Mouse (Mus musculus): Measurements from ENCODE around the gene Copz2. TPM values are rescaled to one million over a fixed set of nuclear protein-coding genes. Genes with fewer than 3 reads are reported as not detected.

Copz2 gene
- polyA plus RNA-seq, 1 experiment, result 23.9 TPM

DNA sequence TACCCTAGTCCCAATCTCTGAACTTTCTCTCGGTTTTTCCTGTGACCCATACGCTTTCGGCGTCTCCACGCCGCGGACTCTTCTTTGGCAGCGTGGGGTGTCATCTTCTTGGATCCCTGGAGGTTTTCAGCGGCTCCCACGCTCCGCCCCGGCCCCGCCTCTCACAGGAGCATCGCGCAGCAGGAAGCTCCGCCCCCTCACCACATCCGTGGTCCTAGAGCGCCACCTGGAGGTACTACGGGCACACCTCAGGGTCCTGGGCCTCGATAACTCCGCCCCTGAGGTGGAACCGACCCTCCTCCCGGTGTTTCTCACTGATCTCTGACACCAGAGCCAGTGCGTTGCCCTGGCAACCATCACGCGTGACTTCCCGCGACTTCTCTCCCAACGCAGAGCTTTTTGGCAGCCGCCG is 12.2 kb downstream of the Copz2 start:
- Histone ChIP-seq H3K36me3 (ENCODE audit: control insufficient read depth, insufficient read depth, low read length, poor library complexity, severe bottlenecking) (no peaks in the 10 kb centered on the region), H3K27ac (ENCODE audit: insufficient read depth, low read length) (no peak overlapping the region), H3K9ac (ENCODE audit: low read depth, poor library complexity, severe bottlenecking) (peak overlapping the region; percentile 31), H3K9me3 (replicated peaks; ENCODE audit: control insufficient read depth, insufficient read depth, low read length, poor library complexity, severe bottlenecking) (no peaks in the 10 kb centered on the region), H3K4me1 (ENCODE audit: control insufficient read depth, insufficient read depth, low read length) (no peaks in the 10 kb centered on the region), H3K27me3 (ENCODE audit: control insufficient read depth, insufficient read depth, low read length, poor library complexity, severe bottlenecking) (no peaks in the 10 kb centered on the region), H3K4me3 (ENCODE audit: low read depth, low read length) (peak overlapping the region; percentile 81)
- TF ChIP-seq POLR2A (IDR thresholded peaks at IDR 0.05; ENCODE audit: insufficient read depth, low read length) (no peak), EP300 (IDR thresholded peaks at IDR 0.05; ENCODE audit: insufficient read depth, low read depth, low read length) (0 out of 2 replicates have a peak, but pooled peaks have one; percentile 44), CTCF (IDR thresholded peaks at IDR 0.05; ENCODE audit: low read depth, low read length) (peak; percentile 95)

- H3K4me1 ChIP-seq (ENCODE audit: control insufficient read depth, insufficient read depth, low read length), result no peaks in the 10 kb centered on the region
- H3K9ac ChIP-seq (ENCODE audit: low read depth, poor library complexity, severe bottlenecking), result no peak overlapping the region
- H3K4me3 ChIP-seq (ENCODE audit: low read depth, low read length), result no peak overlapping the region
- no peaks in the 10 kb centered on the region for H3K27me3 ChIP-seq (ENCODE audit: control insufficient read depth, insufficient read depth, low read length, poor library complexity, severe bottlenecking)
- H3K9me3 ChIP-seq (replicated peaks; ENCODE audit: control insufficient read depth, insufficient read depth, low read length, poor library complexity, severe bottlenecking), result no peaks in the 10 kb centered on the region
- no peaks in the 10 kb centered on the region for H3K36me3 ChIP-seq (ENCODE audit: control insufficient read depth, insufficient read depth, low read length, poor library complexity, severe bottlenecking)
- TF ChIP-seq EP300 (IDR thresholded peaks at IDR 0.05; ENCODE audit: insufficient read depth, low read depth, low read length) (no peak), POLR2A (IDR thresholded peaks at IDR 0.05; ENCODE audit: insufficient read depth, low read length) (no peak), CTCF (IDR thresholded peaks at IDR 0.05; ENCODE audit: low read depth, low read length) (no peak)
- no peak overlapping the region for H3K27ac ChIP-seq (ENCODE audit: insufficient read depth, low read length)
Observed at GRCm38 (mm10) chr11:96862534-96862933, 12.9 kb downstream of the Copz2 start.

GRCm38 (mm10) chr11:96863206-96863995 is 13.7 kb downstream of the Copz2 start:
- H3K36me3 ChIP-seq (ENCODE audit: control insufficient read depth, insufficient read depth, low read length, poor library complexity, severe bottlenecking), result no peaks in the 10 kb centered on the region
- H3K27ac ChIP-seq (ENCODE audit: insufficient read depth, low read length), result no peak overlapping the region
- no peaks in the 10 kb centered on the region for H3K9me3 ChIP-seq (replicated peaks; ENCODE audit: control insufficient read depth, insufficient read depth, low read length, poor library complexity, severe bottlenecking)
- H3K9ac ChIP-seq (ENCODE audit: low read depth, poor library complexity, severe bottlenecking), result no peak overlapping the region
- no peak overlapping the region for H3K4me3 ChIP-seq (ENCODE audit: low read depth, low read length)
- H3K27me3 ChIP-seq (ENCODE audit: control insufficient read depth, insufficient read depth, low read length, poor library complexity, severe bottlenecking), result no peaks in the 10 kb centered on the region
- no peaks in the 10 kb centered on the region for H3K4me1 ChIP-seq (ENCODE audit: control insufficient read depth, insufficient read depth, low read length)
- TF ChIP-seq POLR2A (IDR thresholded peaks at IDR 0.05; ENCODE audit: insufficient read depth, low read length) (no peak), EP300 (IDR thresholded peaks at IDR 0.05; ENCODE audit: insufficient read depth, low read depth, low read length) (no peak), CTCF (IDR thresholded peaks at IDR 0.05; ENCODE audit: low read depth, low read length) (no peak)

DNA sequence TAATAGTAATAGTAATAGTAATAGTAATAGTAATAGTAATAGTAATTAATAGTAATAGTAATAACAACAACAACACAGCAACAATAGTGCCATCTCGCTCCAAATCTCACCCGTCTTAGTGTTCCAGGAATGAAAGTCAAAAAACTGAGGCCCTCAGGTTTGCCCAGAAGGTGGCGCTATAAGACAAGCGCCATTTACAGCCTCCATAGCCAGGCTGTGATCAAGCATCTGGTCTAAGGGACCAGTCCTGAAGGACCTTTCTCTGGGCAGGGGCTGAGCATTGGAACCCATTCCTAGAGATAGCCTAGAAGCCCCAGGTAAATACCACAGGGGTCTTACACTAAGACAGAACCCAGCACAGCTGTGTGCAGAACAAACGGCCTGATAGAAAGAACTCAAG is 17.5 kb downstream of the Copz2 start:
- no peaks in the 10 kb centered on the region for H3K36me3 ChIP-seq (ENCODE audit: control insufficient read depth, insufficient read depth, low read length, poor library complexity, severe bottlenecking)
- H3K27me3 ChIP-seq (ENCODE audit: control insufficient read depth, insufficient read depth, low read length, poor library complexity, severe bottlenecking), result no peaks in the 10 kb centered on the region
- H3K9ac ChIP-seq (ENCODE audit: low read depth, poor library complexity, severe bottlenecking), result peak overlapping the region; percentile 64
- H3K4me3 ChIP-seq (ENCODE audit: low read depth, low read length), result peak overlapping the region; percentile 37
- no peaks in the 10 kb centered on the region for H3K9me3 ChIP-seq (replicated peaks; ENCODE audit: control insufficient read depth, insufficient read depth, low read length, poor library complexity, severe bottlenecking)
- no peak overlapping the region for H3K27ac ChIP-seq (ENCODE audit: insufficient read depth, low read length)
- TF ChIP-seq POLR2A (IDR thresholded peaks at IDR 0.05; ENCODE audit: insufficient read depth, low read length) (no peak), CTCF (IDR thresholded peaks at IDR 0.05; ENCODE audit: low read depth, low read length) (peak; percentile 87)
- no peaks in the 10 kb centered on the region for H3K4me1 ChIP-seq (ENCODE audit: control insufficient read depth, insufficient read depth, low read length)

- H3K27me3 ChIP-seq (ENCODE audit: control insufficient read depth, insufficient read depth, low read length, poor library complexity, severe bottlenecking), result no peaks in the 10 kb centered on the region
- H3K36me3 ChIP-seq (ENCODE audit: control insufficient read depth, insufficient read depth, low read length, poor library complexity, severe bottlenecking), result no peaks in the 10 kb centered on the region
- peak overlapping the region; percentile 40; the same call in 1 of the 2 replicates for H3K27ac ChIP-seq (ENCODE audit: insufficient read depth, low read length)
- H3K4me3 ChIP-seq (ENCODE audit: low read depth, low read length), result peak overlapping the region; percentile 41
- no peaks in the 10 kb centered on the region for H3K9me3 ChIP-seq (replicated peaks; ENCODE audit: control insufficient read depth, insufficient read depth, low read length, poor library complexity, severe bottlenecking)
- TF ChIP-seq CTCF (IDR thresholded peaks at IDR 0.05; ENCODE audit: low read depth, low read length) (no peak), POLR2A (IDR thresholded peaks at IDR 0.05; ENCODE audit: insufficient read depth, low read length) (no peak), EP300 (IDR thresholded peaks at IDR 0.05; ENCODE audit: insufficient read depth, low read depth, low read length) (no peak)
- peaks cover 4% of the 10 kb centered on the region for H3K4me1 ChIP-seq (ENCODE audit: control insufficient read depth, insufficient read depth, low read length)
- H3K9ac ChIP-seq (ENCODE audit: low read depth, poor library complexity, severe bottlenecking), result peak overlapping the region; percentile 77
Observed at GRCm38 (mm10) chr11:96872441-96873379, 23.0 kb downstream of the Copz2 start.
